Mouse (Mus musculus) neural tube, embryonic 11.5 days (tissue): ENCODE measurements around the gene Raver1. TPM values are rescaled to one million over a fixed set of nuclear protein-coding genes. Genes with fewer than 3 reads are reported as not detected.
"Not testable (repeated sequence)": the region's sequence is repeated elsewhere in the genome, so short reads cannot be mapped to it uniquely, and the experiment has no call there.

ENCODE experiments used
- ATAC-seq: fragments of 200-750 bp; cut with Nextera tagmentation; 2 replicates; pipeline ENCODE4 v1.8.0; 2017; ENCODE audit warnings: moderate number of reproducible peaks, mild to moderate bottlenecking, moderate TSS enrichment, moderate library complexity; ENCODE audit not compliant: insufficient read depth, low FRiP score, low TSS enrichment
- DNase-seq: peaks from one replicate; pipeline ENCODE4 v3.0.0-alpha.2; 2015; ENCODE audit warnings: low spot score
- H3K27ac ChIP-seq: fragments of 300-500 bp; sonication (generic); 2 replicates; pipeline ENCODE4 v1.5.1; 2014; ENCODE audit warnings: low read depth, mild to moderate bottlenecking, low read length
- H3K27me3 ChIP-seq: fragments of 300-500 bp; sonication (generic); 2 replicates; pipeline ENCODE4 v1.6.1; 2014; ENCODE audit warnings: mild to moderate bottlenecking, low read length, mixed read lengths; ENCODE audit not compliant: control insufficient read depth, insufficient read depth
- H3K36me3 ChIP-seq: fragments of 300-500 bp; sonication (generic); 2 replicates; pipeline ENCODE4 v1.6.1; 2014; ENCODE audit warnings: mild to moderate bottlenecking, low read length, moderate library complexity, mixed read lengths; ENCODE audit not compliant: control insufficient read depth, insufficient read depth
- H3K4me1 ChIP-seq: fragments of 300-500 bp; sonication (generic); 2 replicates; pipeline ENCODE4 v1.6.1; 2014; ENCODE audit warnings: low read length, mixed read lengths; ENCODE audit not compliant: control insufficient read depth, insufficient read depth
- H3K4me2 ChIP-seq: fragments of 300-500 bp; sonication (generic); 2 replicates; pipeline ENCODE4 v1.6.1; 2014; ENCODE audit warnings: low read depth, mild to moderate bottlenecking, moderate library complexity
- H3K4me3 ChIP-seq: fragments of 300-500 bp; sonication (generic); 2 replicates; pipeline ENCODE4 v1.5.1; 2014; ENCODE audit warnings: low read depth, low read length
- H3K9ac ChIP-seq: fragments of 300-500 bp; sonication (generic); 2 replicates; pipeline ENCODE4 v1.6.1; 2014; ENCODE audit warnings: mild to moderate bottlenecking, low read length
- H3K9me3 ChIP-seq: fragments of 300-500 bp; sonication (generic); 2 replicates; pipeline ENCODE4 v1.6.1; 2016; ENCODE audit warnings: low read length; ENCODE audit not compliant: control insufficient read depth
- WGBS: fragments of 180-500 bp; shearing (Covaris S2); extraction: QIAGEN DNeasy Blood & Tissue Kit; methylation state at CpG from one replicate; pipeline ENCODE4 v1.1.7; 2014; 5-methylcytosine and 5-hydroxymethylcytosine counted together
- polyA plus RNA-seq: library from polyadenylated mRNA; unstranded; fragments of >200 nt; fragmentation: Nextera tagmentation; extraction: Ambion mirVana; gene quantifications from 2 replicates; pipeline ENCODE4 v1.2.1, GENCODE M21; 2014

The Raver1 gene
- polyA plus RNA-seq, 1 experiment from 2014 or later, result 90.7 TPM

- peak within 1 kb of the TSS; percentile 85 for H3K4me2 ChIP-seq
- H3K36me3 ChIP-seq, result peaks cover 19% of the 10 kb centered on the region
- peaks cover 4% of the 10 kb centered on the region; the same call in 1 of the 2 replicates for H3K4me1 ChIP-seq
- no peaks in the 10 kb centered on the region for H3K9me3 ChIP-seq
- H3K4me3 ChIP-seq, result peak within 1 kb of the TSS; percentile 88
- peak; percentile 93 for ATAC-seq
- 3% methylated on average over 53 of the region's 58 CpGs for WGBS
- H3K9ac ChIP-seq, result peak within 1 kb of the TSS; percentile 91
- DNase-seq, result peak; percentile 89
- H3K27ac ChIP-seq, result peak within 1 kb of the TSS; percentile 44; the same call in 1 of the 2 replicates
- H3K27me3 ChIP-seq, result no peaks in the 10 kb centered on the region
These were observed 18.6 kb downstream of the Raver1 start, which contains the start of the genes Gm49373 and Fdx1l for GRCm38 (mm10) chr9:21073044-21073840. Gm49373 (minus strand) TSS chr9:21073096. Fdx1l (minus strand) TSS chr9:21073614.

GRCm38 (mm10) chr9:21072641-21073040, 19.2 kb downstream of the Raver1 start:
- Histone ChIP-seq H3K4me3 (peak overlapping the region; percentile 88), H3K4me2 (peak overlapping the region; percentile 85), H3K9me3 (no peaks in the 10 kb centered on the region), H3K9ac (peak overlapping the region; percentile 91), H3K4me1 (peaks cover 4% of the 10 kb centered on the region; the same call in 1 of the 2 replicates), H3K36me3 (peaks cover 18% of the 10 kb centered on the region), H3K27me3 (no peaks in the 10 kb centered on the region), H3K27ac (no peak overlapping the region)
- DNase-seq (no peak), ATAC-seq (no peak)
- WGBS, result 21% methylated on average over 4 of the region's 4 CpGs

GRCm38 (mm10) chr9:21067006-21067684, 24.7 kb downstream of the Raver1 start, which contains the start of gene Zglp1:
Zglp1 (minus strand) TSS chr9:21067093.
- Histone ChIP-seq H3K9me3 (no peaks in the 10 kb centered on the region), H3K27ac (no peak within 1 kb of the TSS), H3K4me1 (no peaks in the 10 kb centered on the region), H3K4me2 (no peak within 1 kb of the TSS), H3K36me3 (no peaks in the 10 kb centered on the region), H3K4me3 (no peak within 1 kb of the TSS), H3K9ac (no peak within 1 kb of the TSS), H3K27me3 (no peaks in the 10 kb centered on the region)
- ATAC-seq (no peak), DNase-seq (no peak)
- WGBS, result 87% methylated on average over 27 of the region's 27 CpGs

- H3K27ac ChIP-seq, result no peak overlapping the region
- H3K36me3 ChIP-seq, result no peaks in the 10 kb centered on the region
- H3K4me3 ChIP-seq, result no peak overlapping the region
- ATAC-seq (no peak), DNase-seq (no peak)
- H3K27me3 ChIP-seq, result no peaks in the 10 kb centered on the region
- H3K9me3 ChIP-seq, result no peaks in the 10 kb centered on the region
- no peak overlapping the region for H3K9ac ChIP-seq
- no peak overlapping the region for H3K4me2 ChIP-seq
- WGBS, result 82% methylated on average over 2 of the region's 2 CpGs
- no peaks in the 10 kb centered on the region for H3K4me1 ChIP-seq
These were observed 28.9 kb downstream of the Raver1 start for GRCm38 (mm10) chr9:21062928-21063327.

GRCm38 (mm10) chr9:21051578-21051977, 40.2 kb downstream of the Raver1 start:
- H3K4me2 ChIP-seq, result no peak overlapping the region
- H3K4me3 ChIP-seq, result no peak overlapping the region
- no peaks in the 10 kb centered on the region for H3K27me3 ChIP-seq
- no peaks in the 10 kb centered on the region for H3K36me3 ChIP-seq
- no peak for DNase-seq
- no peaks in the 10 kb centered on the region for H3K9me3 ChIP-seq
- H3K9ac ChIP-seq, result no peak overlapping the region
- no peaks in the 10 kb centered on the region for H3K4me1 ChIP-seq
- WGBS, result 75% methylated on average over 10 of the region's 10 CpGs
- H3K27ac ChIP-seq, result no peak overlapping the region
- no peak for ATAC-seq

GRCm38 (mm10) chr9:21045235-21045634, 46.6 kb downstream of the Raver1 start:
- Histone ChIP-seq H3K4me3 (no peak overlapping the region), H3K4me2 (no peak overlapping the region), H3K9me3 (no peaks in the 10 kb centered on the region), H3K4me1 (no peaks in the 10 kb centered on the region), H3K27me3 (0 out of 2 replicates have a peak, but pooled peaks cover 1% of the 10 kb centered on the region), H3K9ac (no peak overlapping the region), H3K36me3 (no peaks in the 10 kb centered on the region), H3K27ac (no peak overlapping the region)
- no peak for DNase-seq
- ATAC-seq, result no peak
- WGBS, result 86% methylated on average over 3 of the region's 3 CpGs

GRCm38 (mm10) chr9:21044785-21045184, 47.0 kb downstream of the Raver1 start:
- H3K4me1 ChIP-seq, H3K27me3 ChIP-seq, H3K4me2 ChIP-seq, H3K9me3 ChIP-seq, H3K27ac ChIP-seq, ATAC-seq, H3K9ac ChIP-seq, DNase-seq, H3K4me3 ChIP-seq, H3K36me3 ChIP-seq: not testable (repeated sequence)
- WGBS, result 64% methylated on average over 1 of the region's 1 CpGs

- no peak for DNase-seq
- H3K4me2 ChIP-seq, result no peak overlapping the region
- no peak overlapping the region for H3K27ac ChIP-seq
- H3K27me3 ChIP-seq, result peaks cover 13% of the 10 kb centered on the region
- H3K9me3 ChIP-seq, result no peaks in the 10 kb centered on the region
- no peaks in the 10 kb centered on the region for H3K4me1 ChIP-seq
- H3K36me3 ChIP-seq, result no peaks in the 10 kb centered on the region
- H3K4me3 ChIP-seq, result no peak overlapping the region
- WGBS, result 80% methylated on average over 4 of the region's 4 CpGs
- no peak for ATAC-seq
- H3K9ac ChIP-seq, result no peak overlapping the region
These were observed 48.2 kb downstream of the Raver1 start for GRCm38 (mm10) chr9:21043563-21043962.
